Mouse (Mus musculus) CD4-positive, CD25-positive, alpha-beta regulatory T cell, adult 9 weeks (primary cell): ENCODE results near the gene Usp19. TPM values are rescaled to one million over a fixed set of nuclear protein-coding genes. Genes with fewer than 3 reads are reported as not detected.

Experiments
- polyA plus RNA-seq: library from polyadenylated mRNA; unstranded; fragments of 100-300 nt; shearing (Covaris generic); gene quantifications from one replicate; pipeline ENCODE4 v1.2.1, GENCODE M21; 2017

Usp19 gene
- polyA plus RNA-seq: 138 TPM

GRCm38 (mm10) chr9:108490559-108491285, at the start of gene Usp19:
Gene Usp19 (plus strand): TSS chr9:108490602.

DNA sequence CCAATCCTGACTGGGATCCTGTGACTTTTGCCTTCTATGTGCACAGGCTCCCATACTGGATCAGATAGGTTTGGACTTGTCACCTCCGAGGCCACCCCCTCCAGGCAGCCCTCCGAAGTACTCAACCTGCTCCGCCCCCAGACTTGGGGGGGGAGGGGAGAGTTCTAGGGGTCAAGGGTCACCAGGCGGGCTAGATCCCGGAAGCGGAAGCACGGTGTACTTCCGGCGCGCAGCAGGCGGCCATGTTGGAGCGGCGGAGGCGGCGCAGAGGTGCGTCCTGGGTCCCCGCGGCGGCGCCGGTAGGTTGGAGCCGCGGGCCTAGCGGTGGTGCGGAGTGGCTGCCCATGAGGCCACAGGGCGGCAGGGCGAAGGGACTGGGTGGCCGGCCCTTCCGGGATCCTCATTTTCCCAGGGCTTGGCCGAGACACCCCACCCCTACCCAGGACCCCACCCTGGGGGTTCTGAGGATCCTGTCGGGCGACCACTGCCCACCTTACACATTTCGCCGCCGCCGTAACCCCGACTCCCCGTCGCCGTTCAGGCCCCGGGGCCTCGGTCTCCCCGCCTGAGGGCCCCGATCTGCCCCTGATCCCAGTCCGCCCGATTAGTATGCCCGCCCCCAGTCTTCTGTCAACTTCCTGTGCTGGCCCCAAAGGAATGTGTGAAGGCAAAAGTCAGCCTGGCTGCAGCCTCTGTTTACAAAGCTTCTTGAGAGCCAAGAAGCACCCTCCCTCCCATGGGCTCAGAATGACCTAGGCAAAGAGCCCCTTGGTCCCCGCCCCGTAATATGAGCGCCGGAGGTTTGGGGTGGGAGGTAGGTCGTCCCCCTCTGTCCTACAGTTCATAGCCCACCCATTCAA, 29.9 kb upstream of the Usp19 start, which contains the start of gene Ccdc71:
Gene Ccdc71 (plus strand): TSS at position 209 of the 860 bp plus-strand sequence.

DNA sequence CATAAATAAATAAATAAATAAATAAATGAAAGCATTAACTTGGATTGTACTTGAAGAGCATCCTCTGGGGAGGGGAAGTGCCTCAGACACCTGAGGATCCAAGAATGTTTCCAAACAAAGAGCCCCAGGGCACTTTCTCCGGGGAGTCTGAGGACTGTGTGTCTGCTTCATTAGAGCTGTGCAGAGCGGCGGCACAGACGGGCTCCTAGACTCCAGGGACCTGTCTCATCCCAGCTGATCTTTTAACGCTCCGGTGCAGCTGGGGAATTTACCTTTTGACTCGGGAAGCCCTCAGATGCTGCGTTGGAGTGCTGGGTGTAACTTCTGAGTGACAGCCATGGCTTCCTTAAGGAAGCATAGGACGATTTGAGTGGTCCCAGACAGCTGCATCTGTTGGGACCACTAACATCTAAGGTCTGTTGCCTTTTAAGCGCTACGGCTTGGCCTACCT, 29.2 kb upstream of the Usp19 start, which contains the start of gene Klhdc8b:
Gene Klhdc8b (minus strand): TSS at position 401 of the 451 bp plus-strand sequence.

GRCm38 (mm10) chr9:108479721-108480351, 10.6 kb upstream of the Usp19 start, which contains the start of gene Lamb2:
Gene Lamb2 (plus strand): TSS chr9:108479736.

DNA sequence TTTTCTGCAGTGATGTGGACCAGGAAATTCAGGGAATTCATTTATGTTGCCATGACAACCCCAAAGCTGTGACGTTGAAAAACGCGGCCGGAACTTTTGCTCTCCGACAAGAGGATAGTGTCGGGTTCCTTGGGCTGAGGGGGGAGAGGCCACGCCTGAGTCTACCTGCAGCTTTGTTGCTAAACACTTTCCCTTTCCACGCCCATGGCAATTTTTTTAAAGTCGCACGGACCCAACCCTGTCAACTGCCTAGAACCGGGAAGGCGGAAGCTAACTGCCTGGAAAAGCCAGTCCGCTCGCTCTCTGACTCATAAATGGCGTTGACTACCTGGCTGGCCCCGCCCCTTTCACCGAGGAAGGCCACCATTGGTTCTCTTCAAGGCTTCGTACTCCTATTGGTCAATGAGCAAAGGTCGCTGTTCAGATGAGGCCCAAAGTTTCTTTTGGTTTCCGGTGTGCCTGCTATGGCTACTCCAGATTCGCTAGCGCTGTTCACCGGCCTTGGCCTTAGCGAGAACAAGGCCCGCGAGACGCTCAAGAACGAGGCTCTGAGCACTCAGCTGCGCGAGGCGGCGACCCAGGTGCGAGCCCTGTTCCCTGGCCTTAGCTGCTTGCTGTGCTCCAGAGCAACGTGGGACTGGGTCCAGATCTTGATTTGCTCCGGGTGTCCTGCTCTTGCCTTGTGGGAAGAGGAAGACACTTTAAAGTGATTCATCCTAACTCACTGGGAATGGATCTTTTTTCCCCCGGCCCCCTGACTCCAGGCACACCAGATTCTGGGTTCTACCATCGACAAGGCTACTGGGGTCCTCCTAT, 17.4 kb downstream of the Usp19 start, which contains the start of gene Qars:
Gene Qars (plus strand): TSS at position 88 of the 816 bp plus-strand sequence.

DNA sequence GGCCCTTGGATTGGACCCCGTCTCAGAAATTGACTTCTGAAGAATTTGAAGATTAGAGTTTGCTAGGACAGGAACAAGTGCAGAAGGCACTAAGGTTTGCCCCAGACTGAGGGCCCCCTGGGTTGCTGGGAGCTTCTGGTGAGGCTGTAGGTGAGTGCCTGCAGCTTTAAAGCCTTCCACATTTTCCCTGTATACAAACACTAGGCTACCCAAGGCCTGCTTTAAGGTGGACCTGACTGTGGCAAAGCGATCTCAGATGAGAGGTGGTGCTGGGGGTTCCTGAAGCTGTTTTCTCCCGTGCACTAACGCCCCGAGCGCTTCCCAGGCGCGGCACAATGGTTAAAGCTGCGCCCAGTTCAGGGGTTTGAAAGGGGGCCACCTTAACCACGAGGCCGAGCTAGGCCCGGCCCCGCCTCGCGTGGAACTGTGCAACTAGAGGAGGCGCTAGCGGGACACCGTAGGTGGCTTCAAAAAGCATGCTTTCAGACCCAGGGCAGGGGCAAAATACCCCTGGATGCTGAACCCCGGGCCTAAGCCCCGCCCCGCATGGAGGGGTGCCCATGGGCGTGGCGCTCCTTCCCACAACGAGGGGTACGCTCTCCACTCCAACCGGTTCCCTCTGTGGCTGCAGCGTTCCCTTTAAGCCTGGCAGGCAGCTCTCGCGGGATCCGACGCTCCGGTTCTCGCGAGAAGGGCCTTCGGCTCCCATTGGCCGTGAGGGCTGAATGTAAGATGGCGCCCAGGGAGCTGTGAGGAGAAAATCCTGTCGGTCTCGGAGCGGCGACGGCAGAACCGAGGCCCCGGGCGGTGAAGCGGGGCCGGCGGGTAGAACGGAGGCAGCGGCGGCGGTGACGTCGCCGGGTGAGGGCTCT, 26.2 kb downstream of the Usp19 start, which contains the start of gene Qrich1:
Gene Qrich1 (plus strand): TSS at position 427 of the 872 bp plus-strand sequence.

Other genes starting within 250 kb of the Usp19 start
- 5.1 TPM for gene Dag1, start 226.6 kb upstream of the Usp19 start, polyA plus RNA-seq
- gene Nicn1, start 200.2 kb upstream of the Usp19 start, polyA plus RNA-seq: 2.9 TPM
- gene Amt, start 193.7 kb upstream of the Usp19 start, polyA plus RNA-seq: 0.35 TPM
- gene Rhoa, start 184.5 kb upstream of the Usp19 start, polyA plus RNA-seq: 307 TPM
- 19.7 TPM for gene Tcta, start 184.4 kb upstream of the Usp19 start, polyA plus RNA-seq
- 765 TPM for gene Gpx1, start 151.7 kb upstream of the Usp19 start, polyA plus RNA-seq
- 152 TPM for gene Usp4, start 142.7 kb upstream of the Usp19 start, polyA plus RNA-seq
- gene 1700102P08Rik, start 97.8 kb upstream of the Usp19 start, polyA plus RNA-seq: 2.8 TPM
- gene Ccdc36, start 62.1 kb upstream of the Usp19 start, polyA plus RNA-seq: not detected
- not detected for gene BC048562, start 54.1 kb upstream of the Usp19 start, polyA plus RNA-seq
- 51.6 TPM for gene Ccdc71, start 30.1 kb upstream of the Usp19 start, polyA plus RNA-seq
- 3.6 TPM for gene Klhdc8b, start 29.0 kb upstream of the Usp19 start, polyA plus RNA-seq
- 0.16 TPM for gene Lamb2, start 10.9 kb upstream of the Usp19 start, polyA plus RNA-seq
- 129 TPM for gene Qars, start 17.1 kb downstream of the Usp19 start, polyA plus RNA-seq
- 144 TPM for gene Qrich1, start 26.2 kb downstream of the Usp19 start, polyA plus RNA-seq
- gene Impdh2, start 69.7 kb downstream of the Usp19 start, polyA plus RNA-seq: 122 TPM
- 77.9 TPM for gene Ndufaf3, start 76.8 kb downstream of the Usp19 start, polyA plus RNA-seq
- 131 TPM for gene Dalrd3, start 79.3 kb downstream of the Usp19 start, polyA plus RNA-seq
- 90.3 TPM for gene Wdr6, start 88.1 kb downstream of the Usp19 start, polyA plus RNA-seq
- 16.3 TPM for gene P4htm, start 107.1 kb downstream of the Usp19 start, polyA plus RNA-seq
- gene Arih2, start 158.8 kb downstream of the Usp19 start, polyA plus RNA-seq: 54.4 TPM
- 68.6 TPM for gene Slc25a20, start 171.5 kb downstream of the Usp19 start, polyA plus RNA-seq
- 3.9 TPM for gene Prkar2a, start 198.7 kb downstream of the Usp19 start, polyA plus RNA-seq